Comparison of ENCODE assay signal across 26 mouse cellular contexts in genomic region chr4:123795057-123795456, GRCm38 (mm10). TPM values are rescaled to one million over a fixed set of nuclear protein-coding genes. Genes with fewer than 3 reads are reported as not detected.
"Had no signal": no experiment of that assay in that cellular context is flagged by ENCODE, and none has a peak within 500 bp of the region (broad histone marks: within the 10 kb centered on the region; RNA-seq: fewer than 3 reads in every experiment).

No protein-coding gene starts in this region.

- DNase-seq: gastrocnemius, adult 2 months; gastrocnemius, postnatal 10 days; gastrocnemius, postnatal 25 days; heart, adult 18-20 months; heart, postnatal 10 days; heart, postnatal 4 days; kidney, adult 18-20 months; kidney, adult 9 months; kidney, postnatal 10 days; kidney, postnatal 25 days; kidney, postnatal 4 days; layer of hippocampus, adult 9-11 months; layer of hippocampus, postnatal 36 days; left cerebral cortex, postnatal 4 days had no signal

- H3K27ac ChIP-seq: gastrocnemius, adult 2 months; heart, embryonic 10.5 days; hindbrain, embryonic 10.5 days; hindbrain, embryonic 13.5 days; hindbrain, embryonic 15.5 days; hindbrain, postnatal 0 days; intestine, embryonic 15.5 days; limb, embryonic 13.5 days; limb, embryonic 15.5 days; liver, embryonic 12.5 days had no signal

- H3K9ac ChIP-seq: heart, embryonic 12.5 days; hindbrain, embryonic 13.5 days; hindbrain, embryonic 15.5 days; intestine, embryonic 15.5 days; limb, embryonic 13.5 days; limb, embryonic 15.5 days; liver, embryonic 12.5 days had no signal

- H3K9me3 ChIP-seq: heart, embryonic 10.5 days; heart, embryonic 12.5 days; hindbrain, embryonic 10.5 days; hindbrain, embryonic 13.5 days; hindbrain, embryonic 15.5 days; intestine, embryonic 15.5 days; limb, embryonic 13.5 days; limb, embryonic 15.5 days; liver, embryonic 12.5 days had no signal

- H3K36me3 ChIP-seq: heart, embryonic 10.5 days; heart, embryonic 12.5 days; hindbrain, embryonic 10.5 days; hindbrain, embryonic 13.5 days; hindbrain, embryonic 15.5 days; intestine, embryonic 15.5 days; limb, embryonic 13.5 days; limb, embryonic 15.5 days; liver, embryonic 12.5 days had no signal

- H3K27me3 ChIP-seq: heart, embryonic 12.5 days; hindbrain, embryonic 13.5 days; hindbrain, embryonic 15.5 days; intestine, embryonic 15.5 days; limb, embryonic 13.5 days; limb, embryonic 15.5 days; liver, embryonic 12.5 days had no signal

- H3K4me1 ChIP-seq: heart, embryonic 10.5 days; intestine, embryonic 15.5 days; limb, embryonic 15.5 days had no signal

- H3K4me2 ChIP-seq: heart, embryonic 12.5 days; hindbrain, embryonic 13.5 days; hindbrain, embryonic 15.5 days; intestine, embryonic 15.5 days; limb, embryonic 13.5 days; limb, embryonic 15.5 days; liver, embryonic 12.5 days had no signal

- H3K4me3 ChIP-seq: gastrocnemius, adult 2 months; heart, embryonic 10.5 days; heart, embryonic 12.5 days; hindbrain, embryonic 10.5 days; hindbrain, embryonic 13.5 days; hindbrain, embryonic 15.5 days; intestine, embryonic 15.5 days; limb, embryonic 13.5 days; limb, embryonic 15.5 days; liver, embryonic 12.5 days had no signal

- ATAC-seq: hindbrain, postnatal 0 days; intestine, embryonic 15.5 days; intestine, postnatal 0 days; liver, embryonic 12.5 days had no signal

RNA-seq across cellular contexts. Expression of gene Rhbdl2, which starts 7.4 kb away (rescaled TPM):
- polyA plus RNA-seq: liver, adult 2 months; liver, embryonic 12.5 days had no signal
